Mouse (Mus musculus) layer of hippocampus, postnatal 14 days (tissue): ENCODE data around the gene Adipoq. TPM values are rescaled to one million over a fixed set of nuclear protein-coding genes. Genes with fewer than 3 reads are reported as not detected.
"Not testable (repeated sequence)": the region's sequence is repeated elsewhere in the genome, so short reads cannot be mapped to it uniquely, and the experiment has no call there.

Experiments used
- DNase-seq, 2 experiments: peaks; one replicate each; pipeline ENCODE4 v3.0.0; 2021 to 2022; ENCODE audit warnings: low spot score in 2 of 2, mixed read lengths in 1 of 2
- total RNA-seq, 2 experiments: library from RNA; stranded (reverse); gene quantifications; 2 replicates each; pipeline ENCODE4 v1.2.3; 2021

Adipoq gene
- total RNA-seq, 2 experiments from 2014 or later = not detected

- DNase-seq = no peak
Observed at GRCm38 (mm10) chr16:23158957-23159356, 12.6 kb downstream of the Adipoq start.

GRCm38 (mm10) chr16:23159749-23160148 lies 13.4 kb downstream of the Adipoq start:
- DNase-seq = no peak

GRCm38 (mm10) chr16:23162116-23162515 lies 15.8 kb downstream of the Adipoq start:
- no peak for DNase-seq

GRCm38 (mm10) chr16:23164443-23164842 lies 18.1 kb downstream of the Adipoq start:
- DNase-seq = no peak

- DNase-seq = no peak
Observed at GRCm38 (mm10) chr16:23165441-23165840, 19.1 kb downstream of the Adipoq start.

DNA sequence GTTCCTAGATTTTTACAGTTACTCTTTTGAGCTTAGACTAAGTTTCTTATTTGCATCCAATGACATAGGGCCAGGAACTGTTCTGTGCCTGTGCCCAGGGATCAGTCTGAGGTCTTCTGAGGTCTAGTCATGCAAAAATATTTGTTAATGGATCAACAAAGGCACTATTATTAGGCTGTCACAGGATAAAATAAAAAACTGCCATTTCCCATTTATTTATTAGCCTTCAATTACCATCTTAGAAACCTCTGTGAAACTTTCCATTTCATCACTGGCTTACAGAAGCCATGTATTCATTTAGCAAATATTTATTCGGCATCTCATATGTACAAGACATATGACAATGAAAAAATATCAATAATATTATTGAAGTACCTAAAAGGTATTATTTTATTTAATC lies 20.3 kb downstream of the Adipoq start:
- no peak for DNase-seq

DNA sequence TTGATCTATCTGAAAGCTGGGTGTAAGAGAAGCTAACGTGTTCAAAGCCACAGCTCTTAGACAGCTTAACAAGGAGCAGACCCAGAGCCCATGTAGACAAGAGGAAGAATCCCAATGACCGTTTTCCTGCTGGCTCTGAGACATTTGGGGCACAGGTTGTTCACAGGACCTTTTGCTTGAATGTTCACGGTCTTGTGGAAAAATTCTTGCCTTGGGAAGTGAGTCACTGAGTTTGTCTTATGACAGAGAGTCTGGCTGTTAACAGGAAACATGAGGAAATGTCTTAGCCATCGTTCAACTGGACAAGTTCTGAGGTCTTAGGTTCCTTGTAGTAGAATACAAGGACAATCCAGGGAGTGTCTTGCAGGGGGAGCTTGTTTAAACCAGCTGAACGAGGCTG lies 20.7 kb downstream of the Adipoq start:
- no peak for DNase-seq

- no peak for DNase-seq
Observed at GRCm38 (mm10) chr16:23170813-23171212, 24.5 kb downstream of the Adipoq start.

DNA sequence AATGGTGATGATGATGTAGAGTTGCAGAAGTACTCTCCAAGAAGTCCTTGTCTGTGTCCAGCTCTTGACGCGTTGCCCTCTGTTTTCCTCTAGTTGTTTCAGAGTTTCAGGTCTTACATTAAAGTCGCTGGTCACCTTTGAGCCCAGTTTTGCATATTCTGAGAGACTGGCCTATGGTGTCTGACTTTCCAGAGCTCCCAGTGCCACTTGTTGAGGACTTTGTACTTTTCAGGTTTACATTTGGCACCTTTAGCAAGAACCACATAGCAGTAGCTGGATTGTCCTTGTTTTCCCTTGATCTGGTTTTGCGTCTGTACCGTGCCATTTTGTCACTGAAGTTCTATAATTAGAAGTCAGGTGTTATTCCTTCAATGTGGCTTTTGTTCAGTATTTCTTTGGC lies 27.6 kb downstream of the Adipoq start:
- DNase-seq = no peak

GRCm38 (mm10) chr16:23174855-23175254 lies 28.5 kb downstream of the Adipoq start:
- DNase-seq = no peak

- no peak for DNase-seq
Observed at GRCm38 (mm10) chr16:23175956-23176355, 29.6 kb downstream of the Adipoq start.

DNA sequence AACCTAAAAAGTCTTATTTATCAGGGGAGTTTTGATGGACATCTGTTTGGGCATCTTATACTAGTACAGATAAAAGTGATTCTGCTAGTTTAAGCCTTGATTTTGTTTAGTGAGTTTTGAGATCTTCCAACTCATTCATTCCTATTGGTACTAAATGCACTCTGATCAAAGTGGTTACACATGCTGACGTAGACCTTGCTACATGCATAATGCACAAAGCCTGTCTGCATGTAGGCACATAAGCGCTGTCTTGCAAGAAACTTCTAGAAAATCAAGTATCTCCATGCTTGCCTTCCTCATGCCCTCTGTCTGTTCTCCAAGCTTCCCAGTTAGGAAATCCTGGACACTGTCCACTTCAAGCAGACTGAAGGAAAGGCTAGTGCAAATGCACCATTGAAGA lies 31.5 kb downstream of the Adipoq start:
- no peak for DNase-seq

GRCm38 (mm10) chr16:23178796-23179195 lies 32.5 kb downstream of the Adipoq start:
- DNase-seq = no peak

GRCm38 (mm10) chr16:23179436-23179835 lies 33.1 kb downstream of the Adipoq start:
- not testable (repeated sequence) for DNase-seq

DNA sequence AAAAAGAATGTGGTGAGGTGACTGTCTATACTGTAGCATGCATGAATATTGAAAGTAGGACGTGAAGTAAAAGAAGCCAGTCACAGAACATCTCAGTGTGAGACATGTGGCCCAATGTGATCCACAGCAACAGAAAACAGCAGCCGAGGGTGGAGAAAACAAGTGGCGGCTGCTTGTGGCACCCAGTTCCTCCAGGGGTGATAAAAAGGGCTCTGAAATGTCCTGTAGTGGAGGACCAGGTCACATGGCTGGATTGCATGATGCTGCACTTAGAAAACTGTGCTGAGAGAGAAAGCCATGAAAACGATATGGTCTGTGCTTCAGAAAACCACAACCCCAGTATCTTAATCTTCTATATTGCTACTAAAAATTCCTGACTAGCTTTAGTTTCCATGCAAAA lies 34.7 kb downstream of the Adipoq start:
- no peak for DNase-seq

- DNase-seq = no peak
Observed at GRCm38 (mm10) chr16:23181487-23181886, 35.2 kb downstream of the Adipoq start.

- DNase-seq = no peak
Observed at GRCm38 (mm10) chr16:23181942-23182597, 35.7 kb downstream of the Adipoq start.

- no peak for DNase-seq
Observed at GRCm38 (mm10) chr16:23185824-23186223, 39.5 kb downstream of the Adipoq start.

- no peak for DNase-seq
Observed at GRCm38 (mm10) chr16:23186418-23186817, 40.1 kb downstream of the Adipoq start.

DNA sequence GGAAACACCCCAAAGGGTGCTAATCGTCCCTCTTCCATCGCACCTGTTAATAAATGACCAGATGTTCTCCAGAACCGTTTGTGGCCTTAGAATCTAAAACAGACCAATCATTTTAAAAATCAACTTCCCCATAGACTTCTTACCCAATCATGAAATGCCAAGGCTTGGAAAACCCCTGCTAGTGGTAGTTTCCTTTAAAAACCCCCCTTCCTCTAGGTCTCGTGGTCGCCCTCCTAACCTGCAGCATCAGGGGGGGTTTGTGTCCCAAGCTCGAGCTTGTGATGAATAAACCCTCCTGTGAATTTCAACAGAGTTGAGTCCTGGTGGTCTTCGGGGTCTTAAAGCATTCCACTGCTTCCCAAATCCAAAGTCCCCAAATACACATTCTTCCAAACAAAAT lies 41.6 kb downstream of the Adipoq start:
- no peak for DNase-seq

DNA sequence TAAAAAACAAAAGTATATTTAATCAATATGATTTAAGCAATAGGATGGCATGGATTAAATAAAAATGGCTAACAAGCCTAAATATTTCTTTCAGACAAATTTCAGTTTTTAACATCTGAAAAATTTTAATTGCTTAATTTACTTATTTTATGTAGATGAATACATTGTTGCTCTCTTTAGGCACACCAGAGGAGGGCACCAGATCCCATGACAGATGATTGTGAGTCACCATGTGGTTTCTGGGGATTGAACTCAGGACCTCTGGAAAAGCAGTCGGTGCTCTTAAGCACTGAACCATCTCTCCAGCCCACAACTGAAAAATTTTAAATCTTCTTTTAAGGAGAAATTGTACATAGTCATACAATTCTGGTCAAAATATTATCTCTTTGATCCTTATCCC lies 43.3 kb downstream of the Adipoq start:
- DNase-seq = no peak

DNA sequence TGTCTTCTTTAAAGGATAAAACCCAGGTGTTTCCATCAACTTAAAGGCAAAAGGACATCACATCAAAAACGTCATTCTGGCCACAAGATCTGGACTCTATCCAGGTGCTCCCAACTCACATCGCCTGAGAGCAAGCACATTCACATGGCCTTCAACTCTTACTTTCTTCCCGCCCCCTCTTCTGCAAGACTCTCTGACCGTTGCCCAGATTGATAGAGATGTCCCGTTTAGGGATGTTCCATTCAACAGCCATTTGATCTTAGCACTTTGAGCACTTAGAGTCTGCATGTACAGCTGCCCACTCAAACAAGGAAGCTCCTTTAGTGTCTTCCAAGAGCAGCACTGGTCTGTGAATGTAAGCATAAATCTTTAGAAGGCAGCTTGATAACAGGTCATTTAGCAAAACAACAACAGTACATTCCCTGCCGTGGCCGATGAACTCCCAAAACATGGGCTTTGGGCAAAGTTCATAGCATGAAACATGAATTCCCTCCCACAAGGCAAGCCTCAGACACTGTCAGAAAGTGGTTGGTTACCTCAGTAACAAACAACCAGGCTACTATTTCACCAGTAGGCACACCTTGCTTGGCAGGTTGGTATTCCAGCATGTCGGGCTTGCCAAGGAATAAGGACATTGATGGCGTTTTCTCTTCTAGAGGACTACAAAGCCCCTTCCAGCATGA lies 45.4 kb downstream of the Adipoq start:
- DNase-seq = no peak

DNA sequence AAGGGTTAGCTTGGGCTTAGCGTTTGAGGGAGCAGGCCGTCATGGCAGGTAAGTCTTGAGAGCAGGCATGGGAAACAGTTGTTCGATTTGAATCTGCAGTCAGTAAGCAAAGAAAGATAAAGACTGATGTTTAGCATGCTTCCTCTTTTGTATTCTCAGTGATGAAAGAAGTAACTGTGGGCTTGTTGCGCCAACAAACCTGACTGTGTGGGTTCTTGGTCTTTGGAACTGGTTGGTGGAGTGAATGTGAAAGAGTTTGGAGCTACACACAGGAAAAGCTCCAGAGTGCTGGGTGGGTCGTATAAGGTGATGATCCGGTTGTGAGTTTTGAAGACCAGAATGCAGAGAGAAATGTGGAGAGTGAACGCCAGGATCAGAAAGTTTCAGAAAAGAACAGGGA lies 49.3 kb downstream of the Adipoq start:
- DNase-seq = no peak
